Mouse (Mus musculus) myocyte (in vitro differentiated cells): ENCODE measurements around the gene Nectin1. TPM values are rescaled to one million over a fixed set of nuclear protein-coding genes. Genes with fewer than 3 reads are reported as not detected.

Experiments
- H3K27me3 ChIP-seq: one replicate; pipeline ENCODE4 v1.6.1; 2011; ENCODE audit not compliant: control insufficient read depth, insufficient read depth, insufficient read length
- H3K36me3 ChIP-seq: one replicate; pipeline ENCODE4 v1.6.1; 2011; ENCODE audit not compliant: control insufficient read depth, insufficient read depth
- H3K4me2 ChIP-seq: one replicate; pipeline ENCODE4 v1.6.1; 2011; ENCODE audit warnings: low read depth, control low read depth
- H3K4me3 ChIP-seq: one replicate; pipeline ENCODE4 v1.5.1; 2011; ENCODE audit warnings: mild to moderate bottlenecking, control low read depth, moderate library complexity
- H3K79me2 ChIP-seq: one replicate; pipeline ENCODE4 v1.6.1; 2011; ENCODE audit not compliant: control insufficient read depth, insufficient read depth
- H3ac ChIP-seq: one replicate; pipeline ENCODE4 v1.6.1; 2011; ENCODE audit not compliant: control insufficient read depth, insufficient read length
- CEBPB ChIP-seq: IDR thresholded peaks from 2 replicates; pipeline ENCODE4 v1.6.1; 2011; ENCODE audit warnings: mild to moderate bottlenecking, moderate library complexity; ENCODE audit not compliant: poor library complexity, insufficient read depth, severe bottlenecking
- E2F4 ChIP-seq: IDR thresholded peaks from one replicate; pipeline ENCODE4 v1.6.1; 2011; ENCODE audit warnings: mild to moderate bottlenecking, control low read depth, moderate library complexity; ENCODE audit not compliant: insufficient read depth
- MAX ChIP-seq: IDR thresholded peaks from one replicate; pipeline ENCODE4 v1.6.1; 2011; ENCODE audit warnings: low read depth, mild to moderate bottlenecking, control low read depth
- MYOD1 ChIP-seq, 3 experiments: IDR thresholded peaks; one replicate each; pipeline ENCODE4 v1.6.1; 2011; ENCODE audit warnings: control low read depth in 2 of 3, low read depth in 2 of 3, mild to moderate bottlenecking in 2 of 3, moderate library complexity in 1 of 3; ENCODE audit not compliant: insufficient read length in 2 of 3, control insufficient read depth in 1 of 3
- MYOG ChIP-seq, 3 experiments: IDR thresholded peaks; one replicate each; pipeline ENCODE4 v1.6.1; 2011; ENCODE audit warnings: control low read depth in 2 of 3, low read depth in 2 of 3, mild to moderate bottlenecking in 2 of 3; ENCODE audit not compliant: insufficient read length in 2 of 3, control insufficient read depth in 1 of 3, insufficient read depth in 1 of 3
- POLR2A ChIP-seq: IDR thresholded peaks from one replicate; pipeline ENCODE4 v1.6.1; 2011; ENCODE audit warnings: low read depth, mild to moderate bottlenecking, control low read depth, moderate library complexity; ENCODE audit not compliant: insufficient read length
- POLR2AphosphoS2 ChIP-seq: IDR thresholded peaks from one replicate; pipeline ENCODE4 v1.6.1; 2011; ENCODE audit warnings: low read depth, control low read depth; ENCODE audit not compliant: insufficient read length
- REST ChIP-seq: IDR thresholded peaks from one replicate; pipeline ENCODE4 v1.6.1; 2011; ENCODE audit warnings: mild to moderate bottlenecking, control low read depth, moderate library complexity; ENCODE audit not compliant: insufficient read depth, insufficient read length
- SRF ChIP-seq: IDR thresholded peaks from one replicate; pipeline ENCODE4 v1.6.1; 2011; ENCODE audit warnings: low read depth; ENCODE audit not compliant: control insufficient read depth, insufficient read length
- TCF12 ChIP-seq: IDR thresholded peaks from one replicate; pipeline ENCODE4 v1.6.1; 2011; ENCODE audit warnings: mild to moderate bottlenecking, control low read depth; ENCODE audit not compliant: poor library complexity, insufficient read depth, severe bottlenecking
- TCF3 ChIP-seq: IDR thresholded peaks from one replicate; pipeline ENCODE4 v1.6.1; 2011; ENCODE audit warnings: low read depth, control low read depth; ENCODE audit not compliant: insufficient read length
- USF1 ChIP-seq: IDR thresholded peaks from one replicate; pipeline ENCODE4 v1.6.1; 2011; ENCODE audit warnings: low read depth, mild to moderate bottlenecking, control low read depth, moderate library complexity
- polyA plus RNA-seq: library from polyadenylated mRNA; unstranded; fragments of >200 nt; fragmentation: generic; extraction: Trizol; gene quantifications from one replicate; pipeline ENCODE4 v1.2.1, GENCODE M21; 2012; ENCODE audit warnings: missing spikeins

The Nectin1 gene
- polyA plus RNA-seq, 1 experiment = 2.2 TPM

GRCm38 (mm10) chr9:43700226-43700579 lies 43.6 kb upstream of the Nectin1 start:
- no peak for TF ChIP-seq POLR2AphosphoS2
- TF ChIP-seq REST = no peak
- no peak for TF ChIP-seq TCF12
- TF ChIP-seq MAX = no peak
- TF ChIP-seq CEBPB = no peak
- TF ChIP-seq POLR2A = no peak
- no peak for TF ChIP-seq TCF3
- no peak for TF ChIP-seq SRF
- no peak for TF ChIP-seq USF1
- TF ChIP-seq MYOD1 (IDR thresholded peaks at IDR 0.05; ENCODE audit: control insufficient read depth in 1 of 3, insufficient read length in 2 of 3, low read depth in 2 of 3) = no peak
- no peak for TF ChIP-seq MYOG (IDR thresholded peaks at IDR 0.05; ENCODE audit: control insufficient read depth in 1 of 3, insufficient read depth in 1 of 3, insufficient read length in 2 of 3, low read depth in 2 of 3)
- TF ChIP-seq E2F4 = no peak

GRCm38 (mm10) chr9:43701748-43702147 lies 42.0 kb upstream of the Nectin1 start:
- H3K4me3 ChIP-seq = no peak overlapping the region
- no peak overlapping the region for H3K4me2 ChIP-seq
- no peaks in the 10 kb centered on the region for H3K27me3 ChIP-seq
- no peaks in the 10 kb centered on the region for H3K36me3 ChIP-seq
- no peak for TF ChIP-seq CEBPB
- TF ChIP-seq E2F4 = no peak
- TF ChIP-seq MAX = no peak
- no peak for TF ChIP-seq USF1
- TF ChIP-seq SRF = no peak
- no peak for TF ChIP-seq TCF12
- no peak for TF ChIP-seq MYOG (IDR thresholded peaks at IDR 0.05; ENCODE audit: control insufficient read depth in 1 of 3, insufficient read depth in 1 of 3, insufficient read length in 2 of 3, low read depth in 2 of 3)
- no peak for TF ChIP-seq REST
- no peak for TF ChIP-seq POLR2A
- TF ChIP-seq TCF3 = no peak
- no peak for TF ChIP-seq POLR2AphosphoS2
- TF ChIP-seq MYOD1 (IDR thresholded peaks at IDR 0.05; ENCODE audit: control insufficient read depth in 1 of 3, insufficient read length in 2 of 3, low read depth in 2 of 3) = no peak
- no peak overlapping the region for H3ac ChIP-seq
- H3K79me2 ChIP-seq = no peaks in the 10 kb centered on the region

More at GRCm38 (mm10) chr9:43700226-43700579, 43.6 kb upstream of the Nectin1 start:
- Histone ChIP-seq H3ac (no peak overlapping the region), H3K4me3 (no peak overlapping the region), H3K4me2 (no peak overlapping the region), H3K36me3 (no peaks in the 10 kb centered on the region), H3K79me2 (no peaks in the 10 kb centered on the region), H3K27me3 (no peaks in the 10 kb centered on the region)

DNA sequence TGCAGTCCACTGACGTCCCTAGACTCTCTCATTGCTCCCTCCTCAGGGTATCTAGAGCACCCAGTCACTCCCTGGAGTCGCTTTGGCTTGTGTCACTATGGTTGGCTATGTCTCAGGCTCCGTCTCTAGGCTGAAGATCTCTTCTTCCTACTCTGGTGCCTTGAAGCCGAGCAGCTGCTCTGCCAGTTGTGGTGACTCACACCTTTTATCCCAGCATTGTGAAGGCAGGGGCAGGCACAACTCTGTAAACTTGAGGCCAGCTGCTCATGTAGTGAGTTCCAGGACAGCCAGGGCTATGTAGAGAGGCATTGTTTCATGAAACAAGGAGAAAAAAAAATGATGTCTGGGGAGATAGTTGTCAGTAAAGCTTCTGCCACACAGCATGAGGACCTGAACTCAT lies 36.2 kb upstream of the Nectin1 start:
- Histone ChIP-seq H3K4me3 (no peak overlapping the region), H3K4me2 (no peak overlapping the region), H3K36me3 (no peaks in the 10 kb centered on the region), H3K27me3 (peaks cover 7% of the 10 kb centered on the region), H3K79me2 (no peaks in the 10 kb centered on the region), H3ac (no peak overlapping the region)
- no peak for TF ChIP-seq TCF12
- no peak for TF ChIP-seq SRF
- TF ChIP-seq MAX = no peak
- TF ChIP-seq REST = no peak
- no peak for TF ChIP-seq POLR2AphosphoS2
- no peak for TF ChIP-seq E2F4
- no peak for TF ChIP-seq TCF3
- TF ChIP-seq MYOD1 (IDR thresholded peaks at IDR 0.05; ENCODE audit: control insufficient read depth in 1 of 3, insufficient read length in 2 of 3, low read depth in 2 of 3) = no peak
- TF ChIP-seq CEBPB = no peak
- no peak for TF ChIP-seq MYOG (IDR thresholded peaks at IDR 0.05; ENCODE audit: control insufficient read depth in 1 of 3, insufficient read depth in 1 of 3, insufficient read length in 2 of 3, low read depth in 2 of 3)
- TF ChIP-seq POLR2A = no peak
- TF ChIP-seq USF1 = no peak

DNA sequence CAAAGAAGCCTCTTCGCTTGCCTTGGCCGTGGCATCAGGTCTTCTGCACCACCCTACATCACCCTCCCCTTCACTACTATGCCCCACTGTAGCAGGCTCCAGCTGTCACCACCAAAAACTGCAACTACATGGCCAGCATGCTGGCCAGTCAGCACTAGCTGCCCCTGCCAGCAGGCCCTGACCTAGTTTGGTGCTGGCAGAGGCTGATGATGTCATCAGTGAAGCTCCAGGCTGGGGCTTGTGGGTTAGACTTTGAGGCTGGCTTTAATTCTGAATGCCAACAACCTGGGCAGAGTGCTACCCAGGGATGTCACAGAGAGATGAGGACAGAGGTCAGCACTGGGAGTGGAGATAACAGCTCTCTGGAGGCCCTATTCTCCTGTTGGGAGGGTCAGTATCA lies 35.1 kb upstream of the Nectin1 start:
- Histone ChIP-seq H3K27me3 (peaks cover 7% of the 10 kb centered on the region), H3K4me2 (no peak overlapping the region), H3K79me2 (no peaks in the 10 kb centered on the region), H3ac (no peak overlapping the region), H3K4me3 (no peak overlapping the region), H3K36me3 (no peaks in the 10 kb centered on the region)
- no peak for TF ChIP-seq MYOG (IDR thresholded peaks at IDR 0.05; ENCODE audit: control insufficient read depth in 1 of 3, insufficient read depth in 1 of 3, insufficient read length in 2 of 3, low read depth in 2 of 3)
- TF ChIP-seq CEBPB = no peak
- no peak for TF ChIP-seq TCF12
- no peak for TF ChIP-seq POLR2AphosphoS2
- no peak for TF ChIP-seq USF1
- no peak for TF ChIP-seq E2F4

GRCm38 (mm10) chr9:43713432-43713831 lies 30.4 kb upstream of the Nectin1 start:
- Histone ChIP-seq H3K79me2 (no peaks in the 10 kb centered on the region), H3K36me3 (no peaks in the 10 kb centered on the region), H3ac (no peak overlapping the region), H3K27me3 (peaks cover 17% of the 10 kb centered on the region), H3K4me2 (no peak overlapping the region), H3K4me3 (no peak overlapping the region)
- no peak for TF ChIP-seq REST
- TF ChIP-seq TCF12 = no peak
- no peak for TF ChIP-seq TCF3
- TF ChIP-seq MYOD1 (IDR thresholded peaks at IDR 0.05; ENCODE audit: control insufficient read depth in 1 of 3, insufficient read length in 2 of 3, low read depth in 2 of 3) = no peak
- no peak for TF ChIP-seq POLR2AphosphoS2
